Mouse (Mus musculus) retina, postnatal 1 day (tissue): ENCODE results near the gene Tacr3.

Source experiments
- DNase-seq: peaks from one replicate; pipeline ENCODE4 v3.0.0-alpha.2; 2012

The Tacr3 gene

GRCm38 (mm10) chr3:134828875-134829530 is at the start of gene Tacr3:
Tacr3 (plus strand) TSS chr3:134829007.
- DNase-seq: peak; percentile 35

GRCm38 (mm10) chr3:134828492-134828874 is 324 bp upstream of the Tacr3 start:
- no peak for DNase-seq

- peak; percentile 36 for DNase-seq
These were observed 719 bp downstream of the Tacr3 start for GRCm38 (mm10) chr3:134829531-134829921.

GRCm38 (mm10) chr3:134851342-134851741 is 22.5 kb downstream of the Tacr3 start:
- DNase-seq: peak; percentile 56

- DNase-seq: no peak
These were observed 48.9 kb downstream of the Tacr3 start for GRCm38 (mm10) chr3:134877701-134878100.

GRCm38 (mm10) chr3:134895831-134896230 is 67.0 kb downstream of the Tacr3 start:
- no peak for DNase-seq

GRCm38 (mm10) chr3:134908890-134909289 is 80.1 kb downstream of the Tacr3 start:
- DNase-seq: no peak

- no peak for DNase-seq
These were observed 105.9 kb downstream of the Tacr3 start for GRCm38 (mm10) chr3:134934703-134935102.

- DNase-seq: no peak
These were observed 106.7 kb downstream of the Tacr3 start for GRCm38 (mm10) chr3:134935461-134935860.

GRCm38 (mm10) chr3:134963461-134963860 is 134.7 kb downstream of the Tacr3 start:
- peak; percentile 34 for DNase-seq

GRCm38 (mm10) chr3:134978902-134979301 is 150.1 kb downstream of the Tacr3 start:
- DNase-seq: no peak

GRCm38 (mm10) chr3:134980140-134980539 is 151.3 kb downstream of the Tacr3 start:
- DNase-seq: no peak
